Mouse (Mus musculus) testis, postnatal 14 days (tissue): ENCODE measurements around the gene Gm20696.

Experiments
- DNase-seq: peaks from one replicate; pipeline ENCODE4 v3.0.0; 2021; ENCODE audit warnings: low spot score

Gm20696 gene

DNA sequence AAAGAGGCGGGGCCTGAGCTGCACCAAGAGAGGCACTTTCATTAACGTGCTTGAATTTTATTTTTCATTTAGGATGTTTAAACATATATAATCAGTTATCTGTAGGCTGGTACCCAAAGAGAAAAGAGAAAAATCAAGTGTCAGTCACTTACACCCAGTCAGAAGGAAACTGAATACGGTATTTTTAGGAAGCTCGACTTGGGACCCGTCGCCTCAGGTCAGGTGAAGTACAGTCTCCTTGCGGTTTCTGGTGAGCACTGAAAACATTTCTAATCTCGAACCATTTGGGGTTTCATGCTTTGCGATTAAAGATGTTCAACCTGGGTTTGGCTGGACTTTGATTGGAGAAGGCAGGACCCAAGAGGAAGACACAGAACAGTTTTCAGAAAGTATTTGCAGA is 385.2 kb downstream of the Gm20696 start:
- DNase-seq: no peak

GRCm38 (mm10) chr6:99280619-99281018 is 386.0 kb downstream of the Gm20696 start:
- DNase-seq: no peak

DNA sequence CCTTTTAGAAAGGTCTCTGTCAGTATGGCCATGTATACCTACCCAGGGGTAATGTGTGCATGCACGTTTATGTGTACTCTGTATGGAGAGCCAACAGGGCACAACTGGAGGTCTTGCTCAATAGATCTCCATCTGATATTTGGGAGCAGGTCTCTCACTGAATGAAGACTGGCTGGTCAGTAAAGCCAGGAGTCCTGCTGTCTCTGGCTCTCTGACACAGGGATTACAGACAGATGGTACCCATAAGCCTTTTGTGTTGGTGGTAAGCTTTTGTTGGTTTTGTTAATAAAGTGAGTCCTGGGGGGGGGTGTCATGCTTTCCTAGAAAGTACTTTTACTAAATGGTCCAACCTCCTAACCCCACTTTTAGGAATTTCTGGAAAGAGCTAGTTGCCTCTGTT is 389.3 kb downstream of the Gm20696 start:
- no peak for DNase-seq

DNA sequence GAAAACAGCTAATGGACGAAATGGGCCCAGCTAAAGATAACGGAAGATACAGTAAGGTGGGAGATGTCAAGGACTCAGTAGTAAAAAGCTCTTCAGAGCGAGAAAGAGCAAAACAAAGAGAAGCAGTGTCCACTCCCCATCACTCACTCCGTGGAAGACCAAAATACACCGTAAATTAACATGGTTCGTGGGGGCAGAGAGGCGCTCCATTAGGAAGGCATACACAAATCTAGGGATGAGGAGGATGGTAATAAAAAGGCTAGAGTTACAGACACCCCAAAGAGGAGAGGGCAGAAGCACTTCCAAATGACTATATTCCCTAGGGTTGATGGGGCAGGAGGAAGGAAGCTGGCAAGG is 390.3 kb downstream of the Gm20696 start:
- no peak for DNase-seq

DNA sequence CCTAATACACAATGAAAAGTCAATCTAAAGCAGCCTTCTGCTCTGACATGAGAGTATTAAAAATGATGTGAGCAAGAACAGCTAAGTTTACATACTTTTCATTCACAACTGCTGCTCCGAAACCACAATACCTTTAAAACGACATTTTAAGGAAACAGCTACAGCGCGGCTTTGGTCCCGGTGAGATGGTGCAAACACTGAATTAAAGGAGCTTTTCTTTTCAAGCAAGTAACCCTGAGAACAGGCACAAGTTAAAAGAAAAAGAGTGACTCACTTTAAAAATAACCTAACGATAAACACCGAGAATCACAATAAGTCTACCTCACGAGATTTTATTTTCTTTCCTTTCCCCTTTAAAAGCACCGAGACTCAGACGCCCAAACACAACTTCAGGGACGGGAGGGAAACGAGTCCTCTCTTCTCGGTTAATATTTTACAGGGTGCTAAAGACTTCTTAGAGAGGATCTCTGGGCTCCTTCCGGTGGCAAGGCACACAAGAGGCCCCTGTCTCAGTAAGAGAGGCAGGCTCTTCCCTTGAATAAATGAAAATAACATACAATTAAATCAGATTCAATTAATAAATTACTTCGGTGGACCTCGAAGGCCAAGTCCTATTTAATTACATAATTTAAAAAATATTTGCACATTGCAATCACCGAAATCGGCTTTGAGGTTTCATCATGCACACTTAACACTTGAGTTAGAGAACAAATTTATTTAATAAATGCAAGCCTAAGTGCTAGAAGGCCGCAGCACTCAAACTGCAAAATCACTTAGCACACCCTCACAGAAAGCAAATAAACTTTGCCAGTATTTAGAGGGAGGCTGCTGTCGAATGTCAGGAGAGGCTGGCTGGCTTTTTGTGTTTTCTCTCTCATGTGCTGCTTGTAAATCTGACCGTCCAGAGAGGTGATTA is 391.0 kb downstream of the Gm20696 start:
- DNase-seq: no peak

- no peak for DNase-seq
These were observed 391.9 kb downstream of the Gm20696 start for GRCm38 (mm10) chr6:99274667-99275066.

DNA sequence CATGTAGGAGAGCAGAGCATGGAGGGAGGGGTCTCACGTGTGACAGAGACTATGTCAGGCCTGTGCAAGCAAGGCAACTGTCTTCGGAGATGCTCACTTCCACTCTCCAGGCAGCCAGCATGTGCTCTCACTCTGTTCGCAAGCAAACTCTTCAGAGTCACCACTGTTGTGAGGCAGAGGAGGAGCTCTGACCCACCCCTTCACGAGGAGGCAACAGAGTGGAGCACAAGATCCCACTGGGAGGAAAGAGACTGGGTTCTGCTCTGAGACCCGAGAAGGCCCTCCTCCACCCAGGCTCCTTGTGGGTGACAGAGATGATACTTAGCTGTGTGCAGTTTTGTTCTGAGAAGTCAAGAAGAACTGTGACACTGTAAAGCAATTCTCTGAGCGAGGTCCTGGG is 392.4 kb downstream of the Gm20696 start:
- no peak for DNase-seq

GRCm38 (mm10) chr6:99273177-99273576 is 393.4 kb downstream of the Gm20696 start:
- no peak for DNase-seq

DNA sequence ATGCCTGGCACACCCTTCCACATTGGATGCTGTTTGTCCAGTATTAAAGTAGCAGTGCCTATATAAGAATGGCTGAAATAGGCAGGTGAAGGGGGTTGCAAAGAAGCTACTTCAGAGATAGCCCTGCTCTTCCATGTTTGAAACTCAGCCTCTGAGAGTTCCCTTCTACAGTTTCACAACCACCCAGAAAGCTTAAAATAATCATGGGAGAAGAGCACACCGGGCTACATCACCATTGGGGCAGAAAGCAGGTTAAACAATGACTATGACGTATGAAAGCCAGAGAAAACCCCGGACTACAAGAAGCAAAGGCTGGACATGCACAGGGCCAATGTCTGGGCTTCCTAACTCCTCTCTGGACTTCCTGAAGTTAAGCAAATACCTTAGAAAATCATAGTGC is 394.4 kb downstream of the Gm20696 start:
- no peak for DNase-seq

GRCm38 (mm10) chr6:99271741-99272140 is 394.9 kb downstream of the Gm20696 start:
- no peak for DNase-seq

DNA sequence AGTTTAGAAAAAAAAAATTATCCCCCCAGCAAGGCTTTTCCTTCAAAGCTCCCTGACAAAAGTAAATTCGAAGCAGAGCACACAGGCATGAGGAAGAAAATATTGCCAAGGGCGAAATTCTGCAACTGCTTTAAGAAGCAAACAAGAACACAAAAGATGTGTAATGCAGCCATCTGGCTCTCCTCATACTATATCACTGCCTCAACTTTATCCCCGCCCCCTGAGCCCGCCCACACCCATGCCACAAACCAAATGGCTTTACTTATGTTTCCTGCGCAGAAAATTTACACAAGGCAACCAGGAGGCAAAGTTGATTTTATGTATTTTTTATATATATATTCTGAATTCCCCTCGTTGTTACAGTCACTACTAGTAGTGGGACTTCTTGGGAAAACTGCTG is 396.7 kb downstream of the Gm20696 start:
- DNase-seq: no peak

- DNase-seq: no peak
These were observed 398.2 kb downstream of the Gm20696 start for GRCm38 (mm10) chr6:99268171-99269061.

DNA sequence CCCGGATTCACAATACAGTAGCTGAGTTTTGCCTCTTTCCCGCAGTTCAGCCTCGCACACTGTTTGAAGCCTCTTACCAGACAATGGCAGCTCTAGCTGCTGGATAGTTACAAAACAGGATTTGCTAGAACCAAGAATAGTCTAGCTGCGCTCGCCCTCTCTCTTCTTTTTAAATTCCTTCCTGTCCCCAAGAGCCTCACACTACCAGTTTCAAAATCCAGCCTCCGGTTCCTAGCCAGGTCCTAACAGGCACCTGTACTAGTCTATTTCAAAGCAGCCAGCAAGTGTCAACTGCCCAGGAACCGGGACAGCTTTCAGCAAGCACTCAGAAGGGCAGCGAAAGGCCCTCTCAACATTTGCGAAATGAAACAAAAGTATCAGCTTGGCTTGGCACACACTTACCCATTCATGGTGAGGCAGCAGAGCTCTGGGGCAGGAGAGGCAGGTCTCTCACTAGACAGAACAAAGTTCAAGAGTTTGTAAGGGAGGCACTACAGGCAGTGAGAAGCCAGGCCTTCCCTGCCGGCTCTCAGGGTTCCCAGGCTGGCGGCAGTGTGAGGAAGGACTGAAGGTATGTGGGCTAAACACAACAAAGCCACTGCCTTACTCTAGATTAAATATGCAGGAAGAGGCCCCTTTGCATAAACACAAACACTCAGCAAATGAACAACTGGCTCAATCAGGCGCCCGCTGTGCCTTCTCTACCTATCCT is 400.5 kb downstream of the Gm20696 start:
- peak; percentile 62 for DNase-seq

GRCm38 (mm10) chr6:99265173-99265572 is 401.4 kb downstream of the Gm20696 start:
- no peak for DNase-seq

DNA sequence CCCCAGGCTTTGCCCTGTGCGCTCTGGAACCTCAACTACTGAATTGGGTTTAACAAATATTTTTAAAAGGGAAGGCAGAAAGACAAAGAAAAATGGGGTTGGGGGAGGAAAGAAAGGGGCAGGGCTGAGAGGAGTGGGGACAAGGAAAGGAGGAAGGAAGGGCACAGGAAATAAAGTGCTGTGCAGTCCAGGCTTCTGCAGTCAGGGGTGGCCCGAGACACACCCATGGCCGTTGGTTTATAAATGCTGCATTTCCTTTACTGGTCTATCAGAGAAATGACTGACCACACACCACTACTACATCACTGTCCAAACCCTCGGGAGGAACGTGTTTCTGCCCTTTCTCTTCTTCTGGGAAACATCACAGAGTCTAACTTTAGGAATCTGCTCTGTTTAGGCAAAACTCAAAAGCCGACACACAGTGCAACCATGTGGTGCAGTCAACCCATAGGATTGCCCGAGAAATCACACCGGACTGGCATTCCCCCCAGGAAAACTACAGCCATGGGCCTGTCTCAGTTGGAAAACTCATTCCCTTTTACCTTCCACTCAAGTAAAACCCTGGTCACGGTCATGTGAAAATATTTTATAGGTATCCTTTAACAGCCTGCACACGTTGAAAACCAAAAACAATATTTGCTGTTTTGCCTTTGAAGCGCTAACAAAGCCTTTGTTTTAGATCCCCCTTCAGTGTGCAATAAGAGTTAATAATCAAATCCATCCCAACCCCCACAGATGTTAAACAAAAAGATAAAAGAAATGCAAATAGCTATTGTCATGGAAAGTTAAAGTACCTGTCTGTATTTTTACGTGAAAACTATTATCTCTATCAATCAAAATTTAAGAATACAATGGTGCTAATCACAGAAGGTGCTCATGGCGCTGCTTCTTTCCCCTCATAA is 402.2 kb downstream of the Gm20696 start:
- DNase-seq: no peak

DNA sequence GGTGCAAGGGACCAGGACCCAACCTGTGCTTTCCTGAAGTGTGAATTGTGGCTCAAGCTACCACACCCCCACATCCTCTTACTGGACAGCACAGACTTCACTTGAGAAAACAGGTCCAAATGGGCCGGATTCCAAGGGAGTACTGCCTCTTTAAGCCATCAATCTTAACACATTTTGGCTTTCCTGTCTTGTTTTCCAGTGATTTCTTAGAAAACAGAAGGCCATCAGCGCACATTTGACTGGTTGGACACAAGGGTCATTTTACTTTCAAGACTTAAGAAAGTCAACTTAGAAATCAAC is 402.8 kb downstream of the Gm20696 start:
- no peak for DNase-seq

DNA sequence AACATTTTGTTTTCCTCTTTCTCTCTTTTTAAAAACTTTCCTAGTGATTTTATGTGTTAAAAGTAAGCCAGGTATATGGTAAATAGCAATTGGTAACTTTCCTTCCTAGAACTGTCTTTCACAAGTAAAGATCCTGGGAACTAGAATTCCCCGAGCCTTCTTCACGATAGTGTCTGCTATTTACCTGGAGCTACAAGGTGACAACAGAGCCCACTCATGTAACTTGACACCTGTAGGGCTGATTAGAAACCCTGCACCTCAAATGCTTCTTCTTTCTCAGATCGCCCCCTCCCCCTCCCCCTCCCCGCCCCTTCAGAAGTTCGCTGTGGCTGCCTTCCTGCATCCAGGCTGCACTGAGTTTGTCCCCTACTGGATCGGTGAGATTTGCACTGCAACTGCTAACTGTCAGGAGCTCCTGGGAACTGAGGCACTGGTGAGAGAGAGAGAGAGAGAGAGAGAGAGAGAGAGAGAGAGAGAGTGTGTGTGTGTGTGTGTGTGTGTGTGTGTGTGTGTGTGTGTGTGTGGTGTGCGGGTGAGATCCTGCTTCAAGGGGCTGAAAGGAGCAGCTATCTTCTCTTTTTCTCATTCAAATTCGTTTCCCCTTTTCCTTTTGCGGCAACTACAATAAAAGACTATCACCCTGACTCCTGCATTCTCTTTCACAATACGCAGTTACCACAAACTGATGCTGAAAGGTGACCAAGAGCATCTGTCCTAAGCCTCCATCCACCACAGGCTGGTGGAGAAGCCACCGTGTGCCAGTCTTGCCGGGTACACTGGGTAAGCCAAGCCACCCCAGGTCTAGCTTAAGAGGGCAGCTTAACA is 403.3 kb downstream of the Gm20696 start:
- DNase-seq: no peak

DNA sequence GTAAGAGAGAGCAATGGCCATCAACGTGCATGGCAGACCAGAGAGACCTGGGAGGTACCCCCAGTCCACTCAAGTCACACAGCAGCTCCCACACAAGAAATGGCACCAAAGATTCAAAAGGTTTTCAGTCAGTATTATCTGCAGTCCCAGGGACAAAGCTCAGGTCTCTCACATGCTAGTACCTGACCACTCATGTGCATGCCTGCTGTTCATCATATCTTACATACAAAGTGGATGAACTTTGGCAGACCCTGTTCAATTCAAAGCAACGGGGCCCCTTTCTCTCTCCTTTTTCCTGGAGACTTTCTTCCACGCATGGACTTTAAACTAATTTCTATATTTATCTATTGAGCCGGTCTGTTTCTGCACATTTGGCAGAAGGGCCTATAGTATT is 404.9 kb downstream of the Gm20696 start:
- no peak for DNase-seq

GRCm38 (mm10) chr6:99260941-99261736 is 405.5 kb downstream of the Gm20696 start:
- no peak for DNase-seq

DNA sequence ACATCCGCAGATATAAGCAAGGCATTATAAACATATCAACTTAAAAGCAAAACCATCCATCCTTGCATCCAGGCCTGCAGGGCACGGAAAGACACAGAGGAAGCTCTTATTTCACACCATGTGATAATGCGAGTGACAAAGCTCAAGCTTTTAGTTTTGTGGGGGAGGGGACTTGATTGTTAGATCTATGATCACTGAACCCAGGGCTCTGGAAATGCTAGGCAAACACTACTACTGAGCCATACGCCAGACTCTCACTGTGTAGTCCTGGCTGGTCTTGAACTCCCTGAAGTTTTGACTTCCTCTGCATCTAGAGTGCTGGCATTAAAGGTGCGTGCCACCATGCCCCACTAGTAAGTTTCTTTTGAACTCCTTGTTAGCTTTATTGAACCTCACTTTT is 408.3 kb downstream of the Gm20696 start:
- no peak for DNase-seq
